Mouse (Mus musculus) heart, embryonic 12.5 days (tissue): ENCODE measurements around the gene Armh1. TPM values are rescaled to one million over a fixed set of nuclear protein-coding genes. Genes with fewer than 3 reads are reported as not detected.

Experiments
- ATAC-seq: fragments of 200-750 bp; cut with Nextera tagmentation; 2 replicates; pipeline ENCODE4 v1.8.0; 2017; ENCODE audit warnings: moderate TSS enrichment, moderate library complexity; ENCODE audit not compliant: insufficient number of reproducible peaks, low FRiP score
- H3K27ac ChIP-seq: fragments of 300-500 bp; sonication (generic); 2 replicates; pipeline ENCODE4 v1.5.1; 2016; ENCODE audit warnings: mild to moderate bottlenecking, moderate library complexity; ENCODE audit not compliant: poor library complexity, severe bottlenecking
- H3K27me3 ChIP-seq: fragments of 300-500 bp; sonication (generic); replicated peaks from 2 replicates; pipeline ENCODE4 v1.6.1; 2016; ENCODE audit warnings: mild to moderate bottlenecking, moderate library complexity
- H3K36me3 ChIP-seq: fragments of 300-500 bp; sonication (generic); 2 replicates; pipeline ENCODE4 v1.6.1; 2016; ENCODE audit warnings: mild to moderate bottlenecking, moderate library complexity
- H3K4me1 ChIP-seq: fragments of 300-500 bp; sonication (generic); replicated peaks from 2 replicates; pipeline ENCODE4 v1.6.1; 2016; ENCODE audit warnings: mild to moderate bottlenecking
- H3K4me2 ChIP-seq: fragments of 300-500 bp; sonication (generic); 2 replicates; pipeline ENCODE4 v1.6.1; 2016; ENCODE audit warnings: mild to moderate bottlenecking, moderate library complexity
- H3K4me3 ChIP-seq: fragments of 300-500 bp; sonication (generic); 2 replicates; pipeline ENCODE4 v1.5.1; 2016; ENCODE audit warnings: mild to moderate bottlenecking
- H3K9ac ChIP-seq: fragments of 300-500 bp; sonication (generic); 2 replicates; pipeline ENCODE4 v1.6.1; 2016; ENCODE audit warnings: mild to moderate bottlenecking, moderate library complexity
- H3K9me3 ChIP-seq: fragments of 300-500 bp; sonication (generic); replicated peaks from 2 replicates; pipeline ENCODE4 v1.6.1; 2016; ENCODE audit warnings: mild to moderate bottlenecking, moderate library complexity
- WGBS: fragments of 180-500 bp; shearing (Covaris S2); methylation state at CpG from one replicate; pipeline ENCODE4 v1.1.7; 2016; 5-methylcytosine and 5-hydroxymethylcytosine counted together
- polyA plus RNA-seq: library from polyadenylated mRNA; unstranded; fragments of >200 nt; fragmentation: Nextera tagmentation; extraction: Ambion mirVana; gene quantifications from 2 replicates; pipeline ENCODE4 v1.2.1, GENCODE M21; 2016

Armh1 gene
- polyA plus RNA-seq = 0.37 and 0.70 TPM in 2 replicates

DNA sequence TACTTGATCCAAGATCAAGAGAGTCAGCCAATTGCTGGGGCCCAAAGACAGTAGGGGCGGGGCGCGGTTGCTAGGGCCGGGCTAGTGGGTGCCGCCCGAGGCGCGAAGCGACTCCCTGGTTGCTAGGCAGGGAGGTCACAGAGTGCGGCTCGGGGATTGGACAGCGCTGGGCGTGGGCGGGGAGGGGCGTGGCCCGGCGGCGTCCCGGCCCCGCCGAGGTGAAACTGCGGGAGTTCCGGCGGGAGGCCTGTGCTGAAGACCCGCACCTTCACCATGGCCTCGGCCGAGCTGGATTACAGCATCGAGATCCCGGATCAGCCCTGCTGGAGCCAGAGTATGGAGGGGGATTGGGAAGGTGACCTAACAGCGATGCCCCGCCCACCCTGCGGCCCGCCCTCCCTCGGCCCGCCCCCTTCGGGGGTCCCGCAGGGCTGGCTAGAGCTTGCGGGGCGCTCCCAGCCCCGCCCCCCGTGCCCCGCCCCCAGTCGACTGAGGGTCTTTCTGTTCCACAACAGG lies at the start of gene Armh1, which contains the start of gene Tmem53:
Gene Armh1 (minus strand): TSS at position 325 of the 516 bp plus-strand sequence.
Gene Tmem53 (plus strand): TSS at position 151 of the 516 bp plus-strand sequence.
- Histone ChIP-seq H3K36me3 (no peaks in the 10 kb centered on the region), H3K4me1 (peaks cover 35% of the 10 kb centered on the region), H3K9ac (peak within 1 kb of the TSS; percentile 77), H3K9me3 (no peaks in the 10 kb centered on the region), H3K27me3 (no peaks in the 10 kb centered on the region), H3K4me3 (peak within 1 kb of the TSS; percentile 71), H3K4me2 (peak within 1 kb of the TSS; percentile 72), H3K27ac (peak within 1 kb of the TSS; percentile 64)
- WGBS = under 1% methylated on average over 40 of the region's 43 CpGs
- ATAC-seq = peak; percentile 100

DNA sequence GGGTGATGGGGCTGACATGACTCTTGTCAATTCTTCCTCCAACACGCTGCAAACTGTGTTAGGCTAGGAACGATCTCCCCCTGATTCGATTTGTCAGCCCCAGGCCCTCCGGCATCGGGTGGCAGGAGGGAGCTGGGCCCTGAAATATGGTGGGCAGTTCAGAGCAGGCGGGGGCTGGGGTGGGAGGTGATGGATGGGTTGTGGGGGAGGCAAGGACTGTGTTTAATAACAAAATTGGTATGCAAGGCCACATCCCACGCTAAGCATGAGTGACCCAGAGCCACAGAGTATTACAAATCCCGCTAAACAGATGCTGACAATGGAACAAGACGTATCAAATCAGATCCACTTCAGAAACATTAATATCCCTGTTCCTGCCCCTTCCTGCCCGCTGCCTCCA lies 48.0 kb upstream of the Armh1 start:
- Histone ChIP-seq H3K27ac (no peak overlapping the region), H3K4me2 (no peak overlapping the region), H3K36me3 (no peaks in the 10 kb centered on the region), H3K27me3 (peaks cover 67% of the 10 kb centered on the region), H3K4me3 (no peak overlapping the region), H3K9ac (no peak overlapping the region), H3K4me1 (peaks cover 23% of the 10 kb centered on the region), H3K9me3 (no peaks in the 10 kb centered on the region)
- 78% methylated on average over 10 of the region's 10 CpGs for WGBS
- no peak for ATAC-seq

DNA sequence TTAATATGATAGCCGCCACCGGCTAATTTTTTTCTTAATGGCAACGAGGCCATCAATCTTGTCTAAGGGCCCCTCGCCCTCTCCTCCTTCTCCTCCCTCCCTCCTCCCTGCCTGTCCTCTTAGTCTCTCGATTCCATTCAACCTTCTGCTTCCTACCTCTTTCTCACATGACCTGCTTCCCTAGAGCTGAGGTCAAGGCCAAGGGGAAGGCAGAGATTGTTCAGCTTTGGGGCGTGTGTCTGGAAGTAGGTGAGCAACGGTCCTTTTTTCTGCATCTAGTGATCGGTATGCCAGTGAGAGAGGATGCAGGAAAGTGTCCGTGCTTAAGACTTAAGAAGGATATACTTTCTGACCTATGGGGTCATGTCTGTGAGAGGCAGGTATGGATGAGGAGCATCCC lies 45.9 kb upstream of the Armh1 start:
- 74% methylated on average over 9 of the region's 9 CpGs for WGBS

DNA sequence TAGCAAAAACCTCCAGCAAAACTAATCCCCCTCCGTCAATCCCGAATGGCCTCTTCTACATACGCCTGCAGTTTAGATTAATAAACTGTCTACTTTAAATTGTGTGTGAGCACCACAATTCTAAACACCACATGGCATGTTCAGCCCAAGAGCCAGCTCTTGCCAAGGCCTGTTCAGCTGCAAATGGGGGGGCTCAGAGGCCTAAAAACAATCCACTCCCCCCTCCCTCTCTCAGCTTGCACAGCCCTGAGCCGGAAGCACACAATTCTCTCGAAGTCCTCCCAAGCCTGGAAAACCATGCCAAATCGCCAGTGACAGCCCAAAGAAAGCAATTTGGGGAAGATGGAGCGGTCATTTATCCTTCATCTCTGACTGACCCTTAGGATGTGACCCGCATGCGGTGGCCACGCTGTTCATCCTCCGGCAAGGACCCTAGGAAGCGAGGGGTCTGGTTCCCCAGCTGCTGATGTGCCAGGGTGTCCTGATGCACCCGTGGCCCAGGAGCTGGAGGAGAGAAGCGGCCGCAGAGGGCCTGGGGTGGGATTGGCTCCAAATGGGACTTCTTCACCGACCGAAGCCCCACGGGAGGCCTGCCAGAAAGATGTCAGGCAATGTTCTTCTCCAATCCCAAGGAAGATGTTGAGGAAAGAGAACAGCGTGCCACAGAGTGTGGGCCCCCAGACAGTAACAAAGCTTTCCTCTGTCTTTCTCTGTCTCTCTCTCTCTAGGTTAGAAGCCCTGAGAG lies 45.1 kb upstream of the Armh1 start:
- no peak for ATAC-seq
- H3K4me3 ChIP-seq = no peak overlapping the region
- WGBS = 76% methylated on average over 19 of the region's 19 CpGs
- no peak overlapping the region for H3K9ac ChIP-seq
- peaks cover 39% of the 10 kb centered on the region for H3K27me3 ChIP-seq
- H3K4me1 ChIP-seq = no peaks in the 10 kb centered on the region
- no peaks in the 10 kb centered on the region for H3K9me3 ChIP-seq
- H3K27ac ChIP-seq = no peak overlapping the region
- no peaks in the 10 kb centered on the region for H3K36me3 ChIP-seq
- no peak overlapping the region for H3K4me2 ChIP-seq

More for the DNA sequence above, 45.9 kb upstream of the Armh1 start:
- H3K27me3 ChIP-seq = peaks cover 47% of the 10 kb centered on the region
- ATAC-seq = no peak
- no peaks in the 10 kb centered on the region for H3K9me3 ChIP-seq
- H3K27ac ChIP-seq = no peak overlapping the region
- H3K36me3 ChIP-seq = no peaks in the 10 kb centered on the region
- H3K4me2 ChIP-seq = no peak overlapping the region
- H3K9ac ChIP-seq = no peak overlapping the region
- H3K4me3 ChIP-seq = no peak overlapping the region
- peaks cover 7% of the 10 kb centered on the region for H3K4me1 ChIP-seq

DNA sequence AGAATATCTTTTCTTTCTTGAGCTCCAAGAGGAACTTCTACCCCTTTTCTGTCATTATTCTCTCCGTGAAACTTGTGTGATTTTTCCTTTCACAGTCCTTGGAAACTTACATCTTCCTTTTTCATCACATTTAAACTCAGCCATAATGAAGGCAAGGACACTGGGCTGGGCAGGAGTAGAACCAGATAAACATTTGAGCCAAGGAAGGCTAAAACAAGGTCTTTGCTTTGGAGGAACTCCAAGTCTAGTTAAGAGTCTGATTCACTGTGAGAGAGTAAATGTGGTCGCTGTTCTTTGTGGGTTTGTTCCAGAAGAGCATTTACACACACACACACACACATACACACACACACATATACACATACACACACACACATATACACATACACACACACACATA lies 39.8 kb upstream of the Armh1 start:
- Histone ChIP-seq H3K4me1 (peaks cover 19% of the 10 kb centered on the region), H3K4me3 (no peak overlapping the region), H3K9me3 (no peaks in the 10 kb centered on the region), H3K27ac (no peak overlapping the region), H3K27me3 (0 out of 2 replicates have a peak, but pooled peaks cover 6% of the 10 kb centered on the region), H3K4me2 (no peak overlapping the region), H3K9ac (no peak overlapping the region), H3K36me3 (peaks cover 9% of the 10 kb centered on the region)
- no peak for ATAC-seq
- WGBS = 83% methylated on average over 2 of the region's 2 CpGs

DNA sequence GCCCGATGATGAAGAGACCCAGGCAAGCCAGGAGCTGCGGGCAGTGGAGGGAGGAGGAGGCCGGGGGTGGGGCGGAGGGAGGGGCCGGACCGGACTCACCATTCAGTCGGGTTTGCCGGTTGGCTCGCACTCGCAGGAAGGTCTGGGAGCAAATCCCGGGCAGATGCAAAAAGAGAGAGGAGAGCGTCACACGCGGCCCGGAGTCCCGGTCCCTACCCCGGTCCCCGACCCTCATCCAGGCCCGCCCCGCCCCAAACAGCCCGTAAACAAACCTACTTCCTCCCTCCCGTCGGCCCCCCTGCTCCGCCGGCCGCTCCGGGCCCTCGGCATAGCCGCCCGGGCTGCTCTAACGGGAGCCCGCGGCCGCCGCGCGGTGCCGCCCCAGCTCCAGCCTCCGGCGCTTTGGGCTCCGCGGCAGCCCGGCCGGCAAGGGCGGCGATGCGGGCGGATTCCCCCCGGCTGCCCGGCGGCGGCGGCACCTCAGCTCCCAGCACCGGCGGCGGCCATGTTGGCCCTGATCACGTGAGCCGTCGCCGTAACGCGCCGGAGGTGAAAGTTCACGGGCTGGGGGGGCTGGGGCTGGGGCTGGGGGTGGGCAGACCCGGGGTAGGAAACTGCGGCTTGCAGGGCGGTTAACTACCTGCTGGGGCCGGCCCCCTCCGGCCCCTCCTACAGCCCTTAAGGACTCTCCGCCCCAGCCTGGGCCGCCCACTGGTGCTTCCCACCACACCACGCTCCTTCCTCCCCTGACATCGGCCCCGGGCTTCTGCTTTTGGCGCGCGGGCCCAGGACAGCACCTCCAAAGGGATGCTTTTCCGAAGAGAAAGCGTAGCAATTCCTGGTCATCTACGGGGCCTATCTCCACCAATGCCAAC lies 37.2 kb upstream of the Armh1 start:
- Histone ChIP-seq H3K9me3 (no peaks in the 10 kb centered on the region), H3K4me2 (peak overlapping the region; percentile 82), H3K27ac (peak overlapping the region; percentile 97), H3K36me3 (peaks cover 34% of the 10 kb centered on the region), H3K9ac (peak overlapping the region; percentile 80), H3K4me3 (peak overlapping the region; percentile 94), H3K27me3 (no peaks in the 10 kb centered on the region), H3K4me1 (peaks cover 30% of the 10 kb centered on the region)
- under 1% methylated on average over 74 of the region's 80 CpGs for WGBS
- peak; percentile 91 for ATAC-seq

DNA sequence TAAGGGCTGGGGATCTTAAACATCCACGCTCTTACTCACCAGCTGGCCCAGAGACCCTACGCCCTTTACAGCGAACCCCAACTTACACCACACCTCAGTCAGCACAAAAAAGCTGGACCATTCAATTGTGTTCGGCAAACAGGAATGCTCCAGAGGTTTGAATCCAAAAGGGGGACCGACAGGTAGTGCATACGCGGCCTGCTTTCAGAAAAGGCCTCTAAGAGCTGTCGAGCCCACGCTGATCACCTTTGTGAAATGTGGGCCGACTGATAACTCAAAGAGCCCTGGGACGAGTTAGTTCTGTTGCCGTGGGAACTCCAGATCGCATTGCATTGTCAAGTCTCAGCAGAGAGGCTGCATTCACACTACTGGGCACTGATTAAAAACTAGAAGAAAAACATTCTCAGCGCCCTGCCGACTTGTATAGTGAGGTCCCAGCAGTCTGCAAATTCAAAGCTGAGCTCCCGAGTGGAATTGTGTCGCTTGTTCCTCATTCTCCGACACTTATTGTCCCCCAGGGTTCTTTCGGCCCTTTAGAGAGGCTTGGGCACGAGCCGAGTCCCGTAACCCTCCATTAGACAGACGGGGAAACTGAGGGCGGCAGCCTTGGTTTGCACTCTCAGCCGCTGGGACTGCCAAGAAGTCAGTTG lies 36.5 kb upstream of the Armh1 start:
- H3K27ac ChIP-seq = peak overlapping the region; percentile 97; the same call in 1 of the 2 replicates
- peak overlapping the region; percentile 94 for H3K4me3 ChIP-seq
- peaks cover 39% of the 10 kb centered on the region for H3K36me3 ChIP-seq
- no peaks in the 10 kb centered on the region for H3K27me3 ChIP-seq
- 25% methylated on average over 25 of the region's 25 CpGs for WGBS
- H3K4me2 ChIP-seq = peak overlapping the region; percentile 82
- peak overlapping the region; percentile 80 for H3K9ac ChIP-seq
- peaks cover 37% of the 10 kb centered on the region for H3K4me1 ChIP-seq
- no peak for ATAC-seq
- no peaks in the 10 kb centered on the region for H3K9me3 ChIP-seq

DNA sequence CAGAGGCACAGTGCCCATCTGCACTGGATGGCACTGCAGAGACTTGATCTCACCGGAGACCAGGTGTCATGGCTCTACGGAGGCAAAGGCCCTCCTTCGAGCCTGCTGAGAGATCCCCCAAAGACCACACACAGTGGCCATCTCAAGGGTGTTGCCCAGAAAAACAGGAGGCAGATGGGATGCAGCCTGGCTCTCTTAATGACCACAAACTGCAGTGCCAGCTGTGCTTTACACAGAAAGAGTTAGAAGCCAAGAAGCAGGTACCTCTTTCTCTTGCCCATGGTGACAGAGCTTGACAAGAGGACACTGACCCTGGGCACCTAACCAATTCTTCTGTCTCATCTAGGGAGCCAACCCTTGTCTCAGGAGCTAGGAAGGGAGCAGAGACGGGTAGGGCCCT lies 32.4 kb upstream of the Armh1 start:
- no peak for ATAC-seq
- Histone ChIP-seq H3K9ac (no peak overlapping the region), H3K4me1 (peaks cover 45% of the 10 kb centered on the region), H3K36me3 (peaks cover 73% of the 10 kb centered on the region), H3K4me2 (no peak overlapping the region), H3K27me3 (no peaks in the 10 kb centered on the region), H3K27ac (no peak overlapping the region), H3K9me3 (no peaks in the 10 kb centered on the region), H3K4me3 (no peak overlapping the region)
- WGBS = 62% methylated on average over 4 of the region's 4 CpGs

DNA sequence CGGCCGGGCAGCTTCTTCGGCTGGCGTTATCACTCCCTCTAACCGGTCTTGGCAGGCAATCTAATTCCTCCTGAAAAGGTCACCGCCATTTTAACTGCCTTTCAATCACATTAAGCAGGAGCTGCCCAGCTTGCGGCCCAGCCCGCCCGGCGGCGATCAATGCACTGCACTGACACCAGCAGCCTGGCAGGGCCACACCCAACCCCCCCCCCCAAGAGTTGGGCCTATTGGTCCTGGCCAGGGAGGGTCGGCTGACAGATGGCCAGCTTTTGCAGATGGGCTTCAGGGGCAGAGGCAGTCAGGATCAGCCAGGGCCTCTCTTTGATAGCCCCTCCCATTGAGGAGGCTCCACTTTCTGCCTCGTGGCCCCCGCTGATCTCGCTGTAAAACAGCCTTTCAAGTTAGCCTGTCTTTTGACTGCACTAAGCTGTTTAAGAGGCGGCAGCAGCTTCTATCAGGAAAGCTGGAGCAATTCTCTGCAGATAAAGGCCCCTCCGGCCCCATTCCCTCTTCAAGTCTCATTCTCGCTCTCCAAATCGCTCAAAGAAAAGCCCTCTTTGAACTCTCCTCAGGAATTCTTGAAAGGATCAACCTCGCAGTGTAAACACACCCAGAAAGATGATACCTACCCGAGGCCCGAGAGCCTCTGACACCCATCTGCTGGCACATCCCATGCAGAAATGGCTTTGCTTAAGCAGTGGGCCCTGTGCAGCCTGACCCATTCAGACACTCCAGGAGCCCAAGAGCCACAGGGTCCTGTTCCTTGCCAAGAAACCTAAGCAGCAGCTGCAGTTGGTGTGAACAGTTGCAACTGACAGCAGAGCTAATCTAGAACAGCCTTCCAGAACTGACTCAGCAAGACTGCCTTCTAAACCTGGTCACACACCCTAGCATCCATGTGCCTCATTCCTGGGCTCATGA lies 31.6 kb upstream of the Armh1 start:
- Histone ChIP-seq H3K4me3 (no peak overlapping the region), H3K27me3 (no peaks in the 10 kb centered on the region), H3K4me1 (peaks cover 49% of the 10 kb centered on the region), H3K9ac (peak overlapping the region; percentile 5), H3K36me3 (peaks cover 81% of the 10 kb centered on the region), H3K27ac (peak overlapping the region; percentile 54), H3K9me3 (no peaks in the 10 kb centered on the region), H3K4me2 (peak overlapping the region; percentile 11)
- WGBS = 27% methylated on average over 22 of the region's 22 CpGs
- no peak for ATAC-seq
